Mouse (Mus musculus) cerebellum, adult 11-12 months (tissue): Measurements from ENCODE around the gene Astl.
"Not testable (repeated sequence)": the region's sequence is repeated elsewhere in the genome, so short reads cannot be mapped to it uniquely, and the experiment has no call there.

Source experiments
- DNase-seq: peaks from one replicate; pipeline ENCODE4 v3.0.0; 2022

The Astl gene

GRCm38 (mm10) chr2:127338416-127338815, at the start of gene Astl:
Gene Astl, plus strand, starts transcription at chr2:127338639.
- DNase-seq: no peak

GRCm38 (mm10) chr2:127292250-127292649, 46.2 kb upstream of the Astl start:
- no peak for DNase-seq

GRCm38 (mm10) chr2:127297001-127297805, 41.2 kb upstream of the Astl start:
- DNase-seq: no peak

- DNase-seq: peak; percentile 12
Measured at GRCm38 (mm10) chr2:127298056-127298455, 40.4 kb upstream of the Astl start.

GRCm38 (mm10) chr2:127300701-127301100, 37.7 kb upstream of the Astl start:
- DNase-seq: no peak

GRCm38 (mm10) chr2:127301883-127302282, 36.6 kb upstream of the Astl start:
- no peak for DNase-seq

- DNase-seq: not testable (repeated sequence)
Measured at GRCm38 (mm10) chr2:127304192-127304591, 34.2 kb upstream of the Astl start.

GRCm38 (mm10) chr2:127304609-127305210, 33.7 kb upstream of the Astl start:
- no peak for DNase-seq

- no peak for DNase-seq
Measured at GRCm38 (mm10) chr2:127306123-127306522, 32.3 kb upstream of the Astl start.

- no peak for DNase-seq
Measured at GRCm38 (mm10) chr2:127307179-127307578, 31.3 kb upstream of the Astl start.

- no peak for DNase-seq
Measured at GRCm38 (mm10) chr2:127308660-127309059, 29.8 kb upstream of the Astl start.

- no peak for DNase-seq
Measured at GRCm38 (mm10) chr2:127310246-127310645, 28.2 kb upstream of the Astl start.

- no peak for DNase-seq
Measured at GRCm38 (mm10) chr2:127310685-127311084, 27.8 kb upstream of the Astl start.

- DNase-seq: no peak
Measured at GRCm38 (mm10) chr2:127311193-127311592, 27.2 kb upstream of the Astl start.

- no peak for DNase-seq
Measured at GRCm38 (mm10) chr2:127312801-127313200, 25.6 kb upstream of the Astl start.

GRCm38 (mm10) chr2:127313878-127314277, 24.6 kb upstream of the Astl start:
- DNase-seq: no peak

- DNase-seq: no peak
Measured at GRCm38 (mm10) chr2:127314467-127315154, 23.8 kb upstream of the Astl start.

- DNase-seq: no peak
Measured at GRCm38 (mm10) chr2:127315155-127315470, 23.3 kb upstream of the Astl start.

- DNase-seq: no peak
Measured at GRCm38 (mm10) chr2:127316431-127316830, 22.0 kb upstream of the Astl start.

GRCm38 (mm10) chr2:127318136-127318535, 20.3 kb upstream of the Astl start:
- no peak for DNase-seq

- DNase-seq: no peak
Measured at GRCm38 (mm10) chr2:127319071-127319470, 19.4 kb upstream of the Astl start.

GRCm38 (mm10) chr2:127322671-127323285, 15.7 kb upstream of the Astl start:
- DNase-seq: no peak

- DNase-seq: no peak
Measured at GRCm38 (mm10) chr2:127323667-127324066, 14.8 kb upstream of the Astl start.

GRCm38 (mm10) chr2:127324456-127324855, 14.0 kb upstream of the Astl start:
- no peak for DNase-seq
